8 mouse cellular contexts compared by ENCODE assay signal in the genomic region with DNA sequence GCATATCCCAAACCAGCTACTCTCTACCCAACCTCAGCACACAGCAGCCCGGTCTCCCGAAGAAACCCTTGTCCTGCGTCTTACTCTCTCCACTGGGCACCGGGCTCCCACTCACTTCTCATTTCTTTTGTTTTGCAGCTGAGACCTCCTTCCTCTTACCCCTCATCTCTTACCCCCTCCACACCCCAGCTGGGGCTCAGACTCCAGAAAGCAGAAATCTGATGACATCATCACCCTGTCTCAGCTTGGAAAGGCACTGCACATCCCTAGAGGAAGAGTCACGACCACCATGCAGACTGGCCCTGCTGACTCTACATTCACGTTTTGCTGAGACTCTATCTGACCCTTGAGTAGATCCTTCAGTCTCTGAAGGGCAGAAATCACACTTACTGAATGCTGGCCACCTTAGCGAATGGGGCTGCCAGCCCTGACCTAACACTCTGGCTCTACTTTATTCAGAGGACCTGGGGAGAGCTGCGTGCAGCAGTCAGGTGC. TPM values are rescaled to one million over a fixed set of nuclear protein-coding genes. Genes with fewer than 3 reads are reported as not detected.
DNase-seq lines count a peak whose midpoint lies in the region; ATAC-seq and TF ChIP-seq lines count a peak whose summit lies in the region.

No protein-coding gene starts in this region.

- H3K4me3 ChIP-seq in embryonic facial prominence, embryonic 12.5 days = peak overlapping the region; percentile 57
- peak overlapping the region; percentile 62 for H3K4me3 ChIP-seq in intestine, postnatal 0 days (ENCODE audit: low read depth, low read length)
- H3K4me3 ChIP-seq in myocyte = peak overlapping the region; percentile 57

- H3K27ac ChIP-seq in embryonic facial prominence, embryonic 12.5 days = peak overlapping the region; percentile 89
- peak overlapping the region; percentile 97 for H3K27ac ChIP-seq in intestine, postnatal 0 days (ENCODE audit: low read depth, low read length)

- 48% methylated on average over 8 of the region's 8 CpGs for WGBS in embryonic facial prominence, embryonic 12.5 days
- 36% methylated on average over 8 of the region's 8 CpGs for WGBS in intestine, postnatal 0 days

- peak; percentile 32 for DNase-seq in retina, embryonic 14.5 days (ENCODE audit: low spot score)
- no peak for DNase-seq in retina, postnatal 1 day
- no peak for DNase-seq in left cerebral cortex, postnatal 25 days (ENCODE audit: low spot score in 2 of 2)
- DNase-seq in cerebellum, adult 9-10 months = no peak
- DNase-seq in testis, postnatal 14 days (ENCODE audit: low spot score) = no peak

- no peak for TF ChIP-seq CTCF in intestine, postnatal 0 days (IDR thresholded peaks at IDR 0.05; ENCODE audit: low read depth)

- 0 out of 2 replicates have a peak, but pooled peaks have one; percentile 1 for ATAC-seq in embryonic facial prominence, embryonic 12.5 days (ENCODE audit: insufficient number of reproducible peaks, insufficient read depth, low FRiP score, low TSS enrichment)
- no peak for ATAC-seq in intestine, postnatal 0 days

- no peak for TF ChIP-seq POLR2A in myocyte (IDR thresholded peaks at IDR 0.05; ENCODE audit: insufficient read length, low read depth)

- H3K36me3 ChIP-seq in embryonic facial prominence, embryonic 12.5 days = peaks cover 33% of the 10 kb centered on the region
- peaks cover 52% of the 10 kb centered on the region for H3K36me3 ChIP-seq in intestine, postnatal 0 days (ENCODE audit: control insufficient read depth, insufficient read depth)
- peaks cover 3% of the 10 kb centered on the region for H3K36me3 ChIP-seq in myocyte (ENCODE audit: control insufficient read depth, insufficient read depth)

- H3K79me2 ChIP-seq in myocyte (ENCODE audit: control insufficient read depth, insufficient read depth) = no peaks in the 10 kb centered on the region

- peaks cover 4% of the 10 kb centered on the region; the same call in 1 of the 2 replicates for H3K9me3 ChIP-seq in embryonic facial prominence, embryonic 12.5 days
- no peaks in the 10 kb centered on the region for H3K9me3 ChIP-seq in intestine, postnatal 0 days (ENCODE audit: control insufficient read depth)

- peaks cover 27% of the 10 kb centered on the region for H3K4me1 ChIP-seq in embryonic facial prominence, embryonic 12.5 days
- peaks cover 8% of the 10 kb centered on the region for H3K4me1 ChIP-seq in intestine, postnatal 0 days (replicated peaks; ENCODE audit: control insufficient read depth, insufficient read depth, low read length)

- H3ac ChIP-seq in myocyte (ENCODE audit: control insufficient read depth, insufficient read length) = peak overlapping the region; percentile 27

- peak overlapping the region; percentile 75 for H3K4me2 ChIP-seq in embryonic facial prominence, embryonic 12.5 days (replicated peaks)
- H3K4me2 ChIP-seq in intestine, postnatal 0 days (replicated peaks; ENCODE audit: low read depth) = peak overlapping the region; percentile 76
- peak overlapping the region; percentile 93 for H3K4me2 ChIP-seq in myocyte (ENCODE audit: low read depth)

- peak overlapping the region; percentile 70 for H3K9ac ChIP-seq in embryonic facial prominence, embryonic 12.5 days
- H3K9ac ChIP-seq in intestine, postnatal 0 days (ENCODE audit: low read depth, low read length) = peak overlapping the region; percentile 74

- intact Hi-C loops in left cerebral cortex, postnatal 25 days (cut with DNase I) = loop anchor here (1.0 to 5.0 kb wide), 2 partner anchors 43 to 98 kb away; partner anchors contain the start of gene Unk

- no peaks in the 10 kb centered on the region for H3K27me3 ChIP-seq in embryonic facial prominence, embryonic 12.5 days
- H3K27me3 ChIP-seq in intestine, postnatal 0 days (replicated peaks; ENCODE audit: control insufficient read depth, insufficient read depth, low read length) = no peaks in the 10 kb centered on the region
- H3K27me3 ChIP-seq in myocyte (ENCODE audit: control insufficient read depth, insufficient read depth, insufficient read length) = no peaks in the 10 kb centered on the region

TF ChIP-seq in myocyte, 11 proteins besides CTCF, POLR2A, EP300 and RAD21:
- TF ChIP-seq USF1 (IDR thresholded peaks at IDR 0.05; ENCODE audit: low read depth) (no peak), MYOG (IDR thresholded peaks at IDR 0.05; ENCODE audit: control insufficient read depth in 1 of 3, insufficient read depth in 1 of 3, insufficient read length in 2 of 3, low read depth in 2 of 3) (no peak)

RNA-seq across cellular contexts. Expression of gene Trim65, which starts 0.9 kb away (rescaled TPM):
- polyA plus RNA-seq in embryonic facial prominence, embryonic 12.5 days (2016; fragmentation: Nextera tagmentation; extraction: Ambion mirVana) = 2.3 and 2.6 TPM in 2 replicates
- 3.1 and 3.3 TPM in 2 replicates for polyA plus RNA-seq in intestine, postnatal 0 days (2015; fragmentation: Nextera tagmentation; extraction: Ambion mirVana)
- 1.9 TPM for polyA plus RNA-seq in myocyte (2012; fragmentation: generic; extraction: Trizol)
- total RNA-seq in left cerebral cortex, postnatal 25 days (2021) = 1 to 10 TPM; 7.0 to 7.1 TPM

RNA-seq across cellular contexts. Expression of gene Trim47, which starts 3.0 kb away (rescaled TPM):
- polyA plus RNA-seq in embryonic facial prominence, embryonic 12.5 days (2016; fragmentation: Nextera tagmentation; extraction: Ambion mirVana) = 6.9 and 9.1 TPM in 2 replicates
- polyA plus RNA-seq in intestine, postnatal 0 days (2015; fragmentation: Nextera tagmentation; extraction: Ambion mirVana) = 15.7 and 16.1 TPM in 2 replicates
- 101 TPM for polyA plus RNA-seq in myocyte (2012; fragmentation: generic; extraction: Trizol)
- total RNA-seq in left cerebral cortex, postnatal 25 days (2021) = 1 to 10 TPM; 7.0 to 7.4 TPM

RNA-seq across cellular contexts. Expression of gene Mrpl38, which starts 8.6 kb away (rescaled TPM):
- 83.7 and 89.2 TPM in 2 replicates for polyA plus RNA-seq in embryonic facial prominence, embryonic 12.5 days (2016; fragmentation: Nextera tagmentation; extraction: Ambion mirVana)
- polyA plus RNA-seq in intestine, postnatal 0 days (2015; fragmentation: Nextera tagmentation; extraction: Ambion mirVana) = 35.6 and 38.5 TPM in 2 replicates
- 141 TPM for polyA plus RNA-seq in myocyte (2012; fragmentation: generic; extraction: Trizol)
- total RNA-seq in left cerebral cortex, postnatal 25 days (2021) = 10 to 100 TPM; 53.0 to 53.8 TPM

RNA-seq across cellular contexts. Expression of gene Fbf1, which starts 37.9 kb away (rescaled TPM):
- polyA plus RNA-seq in embryonic facial prominence, embryonic 12.5 days (2016; fragmentation: Nextera tagmentation; extraction: Ambion mirVana) = 61.2 and 61.3 TPM in 2 replicates
- polyA plus RNA-seq in intestine, postnatal 0 days (2015; fragmentation: Nextera tagmentation; extraction: Ambion mirVana) = 3.7 and 4.8 TPM in 2 replicates
- polyA plus RNA-seq in myocyte (2012; fragmentation: generic; extraction: Trizol) = 41.7 TPM
- 10 to 100 TPM; 72.8 to 82.1 TPM for total RNA-seq in left cerebral cortex, postnatal 25 days (2021)

RNA-seq across cellular contexts. Expression of gene Wbp2, which starts 43.2 kb away (rescaled TPM):
- 44.9 and 48.3 TPM in 2 replicates for polyA plus RNA-seq in embryonic facial prominence, embryonic 12.5 days (2016; fragmentation: Nextera tagmentation; extraction: Ambion mirVana)
- 179 and 201 TPM in 2 replicates for polyA plus RNA-seq in intestine, postnatal 0 days (2015; fragmentation: Nextera tagmentation; extraction: Ambion mirVana)
- polyA plus RNA-seq in myocyte (2012; fragmentation: generic; extraction: Trizol) = 156 TPM
- 100 to 1,000 TPM; 342 to 363 TPM for total RNA-seq in left cerebral cortex, postnatal 25 days (2021)
